Mouse (Mus musculus) bone marrow macrophage, adult 2 months (primary cell): ENCODE measurements around the gene Dmp1.

Experiments used
- CTCF ChIP-seq: IDR thresholded peaks from 2 replicates; pipeline ENCODE4 v1.5.1; 2012; ENCODE audit warnings: low read depth, mild to moderate bottlenecking, low read length, moderate library complexity
- POLR2A ChIP-seq: IDR thresholded peaks from 2 replicates; pipeline ENCODE4 v1.6.1; 2012; ENCODE audit warnings: mild to moderate bottlenecking, low read depth, low read length, borderline replicate concordance

DNA sequence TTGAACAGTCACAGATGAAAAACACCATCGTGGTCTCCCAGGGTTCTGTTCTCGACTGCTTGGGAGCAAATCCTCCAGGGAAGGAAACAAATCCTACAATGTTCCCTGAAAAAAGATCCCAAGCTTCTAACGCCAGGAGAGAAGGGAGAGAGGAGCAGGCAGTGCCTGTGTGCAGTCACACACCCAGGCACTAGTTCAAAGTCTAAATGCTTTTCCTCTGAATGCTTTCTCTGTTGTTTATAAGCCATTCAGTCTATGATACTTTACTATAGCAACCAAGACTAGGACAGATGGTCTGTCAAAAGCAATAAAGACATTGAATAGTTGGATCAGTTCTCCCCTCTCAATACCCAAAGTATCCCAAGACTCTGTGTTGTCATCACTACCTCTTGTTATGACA, 15.1 kb upstream of the Dmp1 start:
- TF ChIP-seq POLR2A (no peak), CTCF (no peak)
